Mouse (Mus musculus): ENCODE measurements around the gene Tm7sf2. TPM values are rescaled to one million over a fixed set of nuclear protein-coding genes. Genes with fewer than 3 reads are reported as not detected.
A peak's percentile ranks its signal among the peaks of the same experiment; 100 is the strongest.

Tm7sf2 gene
- polyA plus RNA-seq, 2 experiments = 35.0 to 35.9 TPM

DNA sequence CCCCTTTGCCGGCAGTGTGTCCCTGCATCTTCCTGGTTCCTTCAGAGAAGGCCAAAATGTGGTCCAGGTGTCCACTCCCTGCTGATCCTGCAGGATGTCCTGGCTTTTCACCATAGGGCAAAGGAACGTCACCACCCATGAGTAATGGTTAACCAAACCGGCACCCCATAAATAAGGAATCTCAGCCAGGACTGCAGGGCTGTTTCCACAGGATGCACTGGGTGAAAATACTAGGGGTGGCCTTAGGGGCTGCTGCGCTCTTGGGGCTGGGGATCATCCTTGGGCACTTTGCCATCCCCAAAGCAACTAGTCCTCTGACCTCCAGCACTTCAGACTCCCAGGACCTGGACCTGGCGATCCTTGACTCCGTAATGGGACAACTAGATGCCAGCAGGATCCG is 37.4 kb upstream of the Tm7sf2 start, which contains the start of gene Naaladl1:
Gene Naaladl1 (plus strand): TSS at position 197 of the 400 bp plus-strand sequence.
- Histone ChIP-seq H3K27ac (no peak within 1 kb of the TSS), H3K36me3 (replicated peaks; ENCODE audit: control insufficient read depth, insufficient read depth, low read depth) (no peaks in the 10 kb centered on the region), H3K4me2 (ENCODE audit: low read depth) (no peak within 1 kb of the TSS), H3K4me3 (ENCODE audit: insufficient read depth in 1 of 2, low read depth in 2 of 2, low read length in 2 of 2) (no peak within 1 kb of the TSS), H3K9ac (replicated peaks) (no peak within 1 kb of the TSS), H3K27me3 (ENCODE audit: control insufficient read depth, insufficient read depth, low read length) (no peaks in the 10 kb centered on the region), H3K9me3 (ENCODE audit: control insufficient read depth, low read length) (no peaks in the 10 kb centered on the region), H3K4me1 (replicated peaks; ENCODE audit: control insufficient read depth in 2 of 2, insufficient read depth in 2 of 2, low read length in 1 of 2) (peaks cover 23 to 24% of the 10 kb centered on the region in 2 experiments)
- DNase-seq (ENCODE audit: low read depth in 3 of 3, low spot score in 3 of 3) (no peak), ATAC-seq (ENCODE audit: insufficient read depth) (no peak)
- 79% methylated on average over 7 of the region's 7 CpGs for WGBS (ENCODE audit: insufficient replicate concordance)
- TF ChIP-seq CTCF (IDR thresholded peaks at IDR 0.05; ENCODE audit: low read depth) = no peak
- TF ChIP-seq EP300 (IDR thresholded peaks at IDR 0.05; ENCODE audit: low read depth) = no peak

- Histone ChIP-seq H3K27me3 (ENCODE audit: control insufficient read depth, insufficient read depth, low read length) (no peaks in the 10 kb centered on the region), H3K9ac (replicated peaks) (peak overlapping the region; percentile 18; the same call in 1 of the 2 replicates), H3K4me3 (ENCODE audit: insufficient read depth in 1 of 2, low read depth in 2 of 2, low read length in 2 of 2) (no peak overlapping the region), H3K36me3 (replicated peaks; ENCODE audit: control insufficient read depth, insufficient read depth, low read depth) (no peaks in the 10 kb centered on the region; the same call in 1 of the 2 replicates), H3K9me3 (ENCODE audit: control insufficient read depth, low read length) (no peaks in the 10 kb centered on the region), H3K4me2 (ENCODE audit: low read depth) (no peak overlapping the region), H3K4me1 (replicated peaks; ENCODE audit: control insufficient read depth in 2 of 2, insufficient read depth in 2 of 2, low read length in 1 of 2) (peaks cover 23 to 24% of the 10 kb centered on the region in 2 experiments), H3K27ac (no peak overlapping the region)
- ATAC-seq (ENCODE audit: insufficient read depth) (no peak), DNase-seq (ENCODE audit: low read depth in 3 of 3, low spot score in 3 of 3) (no peak)
- WGBS (ENCODE audit: insufficient replicate concordance) = 44% methylated on average over 4 of the region's 4 CpGs
- TF ChIP-seq CTCF (IDR thresholded peaks at IDR 0.05; ENCODE audit: low read depth) (no peak), EP300 (IDR thresholded peaks at IDR 0.05; ENCODE audit: low read depth) (no peak)
Measured at GRCm38 (mm10) chr19:6104476-6104875, 36.3 kb upstream of the Tm7sf2 start.

GRCm38 (mm10) chr19:6102169-6102853 is 34.1 kb upstream of the Tm7sf2 start:
- Histone ChIP-seq H3K9ac (replicated peaks) (no peak overlapping the region), H3K4me1 (replicated peaks; ENCODE audit: control insufficient read depth in 2 of 2, insufficient read depth in 2 of 2, low read length in 1 of 2) (peaks cover 23 to 24% of the 10 kb centered on the region in 2 experiments), H3K36me3 (replicated peaks; ENCODE audit: control insufficient read depth, insufficient read depth, low read depth) (no peaks in the 10 kb centered on the region; the same call in 1 of the 2 replicates), H3K27me3 (ENCODE audit: control insufficient read depth, insufficient read depth, low read length) (no peaks in the 10 kb centered on the region), H3K4me2 (ENCODE audit: low read depth) (no peak overlapping the region), H3K4me3 (ENCODE audit: insufficient read depth in 1 of 2, low read depth in 2 of 2, low read length in 2 of 2) (no peak overlapping the region), H3K27ac (peak overlapping the region; percentile 61), H3K9me3 (ENCODE audit: control insufficient read depth, low read length) (no peaks in the 10 kb centered on the region)
- ATAC-seq (ENCODE audit: insufficient read depth) (peak; percentile 90), DNase-seq (ENCODE audit: low read depth in 3 of 3, low spot score in 3 of 3) (no peak)
- TF ChIP-seq CTCF (IDR thresholded peaks at IDR 0.05; ENCODE audit: low read depth) (no peak), EP300 (IDR thresholded peaks at IDR 0.05; ENCODE audit: low read depth) (no peak)
- 54% methylated on average over 6 of the region's 6 CpGs for WGBS (ENCODE audit: insufficient replicate concordance)

DNA sequence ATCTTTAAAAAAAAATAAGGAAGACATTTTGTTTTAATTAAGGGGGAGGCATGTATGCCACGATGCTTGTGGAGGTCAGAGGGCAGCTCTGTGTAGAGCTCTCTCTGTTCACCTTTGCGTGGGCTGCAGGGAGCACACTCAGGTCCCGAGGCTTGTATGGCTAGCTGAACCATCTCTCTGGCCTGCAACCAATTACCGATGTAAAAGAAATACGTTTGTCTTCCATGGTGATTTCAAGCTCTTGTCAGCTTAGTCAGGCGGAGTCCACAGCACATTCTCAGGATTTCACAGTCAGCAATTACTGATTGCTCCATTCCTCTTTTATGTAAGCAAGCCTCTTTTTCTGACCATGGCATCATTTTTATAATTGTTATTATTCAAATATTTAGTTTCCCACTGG is 33.0 kb upstream of the Tm7sf2 start:
- no peak overlapping the region for H3K9ac ChIP-seq (replicated peaks)
- H3K27me3 ChIP-seq (ENCODE audit: control insufficient read depth, insufficient read depth, low read length) = no peaks in the 10 kb centered on the region
- H3K4me2 ChIP-seq (ENCODE audit: low read depth) = no peak overlapping the region
- 78% methylated on average over 6 of the region's 6 CpGs for WGBS (ENCODE audit: insufficient replicate concordance)
- H3K27ac ChIP-seq = no peak overlapping the region
- peaks cover 23 to 24% of the 10 kb centered on the region in 2 experiments for H3K4me1 ChIP-seq (replicated peaks; ENCODE audit: control insufficient read depth in 2 of 2, insufficient read depth in 2 of 2, low read length in 1 of 2)
- no peaks in the 10 kb centered on the region for H3K9me3 ChIP-seq (ENCODE audit: control insufficient read depth, low read length)
- no peak for TF ChIP-seq EP300 (IDR thresholded peaks at IDR 0.05; ENCODE audit: low read depth)
- TF ChIP-seq CTCF (IDR thresholded peaks at IDR 0.05; ENCODE audit: low read depth) = no peak
- ATAC-seq (ENCODE audit: insufficient read depth) = no peak
- DNase-seq (ENCODE audit: low read depth in 3 of 3, low spot score in 3 of 3) = no peak
- H3K36me3 ChIP-seq (replicated peaks; ENCODE audit: control insufficient read depth, insufficient read depth, low read depth) = no peaks in the 10 kb centered on the region; the same call in 1 of the 2 replicates
- H3K4me3 ChIP-seq (ENCODE audit: insufficient read depth in 1 of 2, low read depth in 2 of 2, low read length in 2 of 2) = no peak overlapping the region

DNA sequence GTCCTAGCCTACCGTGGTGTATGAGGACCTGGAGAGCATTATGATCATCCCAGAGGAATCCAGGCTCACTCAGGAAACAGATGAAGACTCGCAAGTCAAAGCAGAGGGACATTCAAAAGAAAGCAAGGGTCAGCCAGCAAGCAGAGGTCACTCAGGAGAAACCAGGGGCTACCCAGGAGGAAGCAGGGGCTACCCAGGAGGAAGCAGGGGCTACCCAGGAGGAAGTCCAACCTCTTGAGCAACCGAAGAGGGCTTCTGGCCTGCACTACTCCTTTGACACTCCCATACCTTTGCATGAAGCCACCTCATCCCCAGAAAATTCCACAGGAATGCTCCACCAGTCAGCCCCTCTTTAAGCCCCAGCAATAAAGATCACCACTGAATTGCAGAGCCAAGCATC is 29.7 kb upstream of the Tm7sf2 start:
- DNase-seq (ENCODE audit: low read depth in 3 of 3, low spot score in 3 of 3) (no peak), ATAC-seq (ENCODE audit: insufficient read depth) (no peak)
- H3K9ac ChIP-seq (replicated peaks) = no peak overlapping the region
- H3K4me3 ChIP-seq (ENCODE audit: insufficient read depth in 1 of 2, low read depth in 2 of 2, low read length in 2 of 2) = no peak overlapping the region
- peaks cover 10% of the 10 kb centered on the region in 2 experiments for H3K4me1 ChIP-seq (replicated peaks; ENCODE audit: control insufficient read depth in 2 of 2, insufficient read depth in 2 of 2, low read length in 1 of 2)
- H3K9me3 ChIP-seq (ENCODE audit: control insufficient read depth, low read length) = no peaks in the 10 kb centered on the region
- WGBS (ENCODE audit: insufficient replicate concordance) = 61% methylated on average over 3 of the region's 3 CpGs
- no peaks in the 10 kb centered on the region for H3K27me3 ChIP-seq (ENCODE audit: control insufficient read depth, insufficient read depth, low read length)
- H3K27ac ChIP-seq = no peak overlapping the region
- no peak overlapping the region for H3K4me2 ChIP-seq (ENCODE audit: low read depth)
- H3K36me3 ChIP-seq (replicated peaks; ENCODE audit: control insufficient read depth, insufficient read depth, low read depth) = peaks cover 17% of the 10 kb centered on the region
- TF ChIP-seq EP300 (IDR thresholded peaks at IDR 0.05; ENCODE audit: low read depth) (no peak), CTCF (IDR thresholded peaks at IDR 0.05; ENCODE audit: low read depth) (no peak)

Measured in liver, embryonic 14.5 days (tissue).